Comparison of ENCODE assay signal across 14 mouse cellular contexts in genomic region chr15:91172193-91172592, GRCm38 (mm10). TPM values are rescaled to one million over a fixed set of nuclear protein-coding genes. Genes with fewer than 3 reads are reported as not detected.
A peak's percentile ranks its signal among the peaks of the same experiment; 100 is the strongest.
DNase-seq lines count a peak whose midpoint lies in the region; ATAC-seq lines count a peak whose summit lies in the region.
"Had no signal": no experiment of that assay in that cellular context is flagged by ENCODE, and none has a peak within 500 bp of the region (broad histone marks: within the 10 kb centered on the region; RNA-seq: fewer than 3 reads in every experiment).

No protein-coding gene starts in this region.

- WGBS in embryonic facial prominence, embryonic 13.5 days, result 43% methylated on average over 4 of the region's 4 CpGs
- 77% methylated on average over 4 of the region's 4 CpGs for WGBS in midbrain, embryonic 16.5 days

- intact Hi-C loops in heart, postnatal 14 days (cut with DNase I), result no loop called here

- no peaks in the 10 kb centered on the region for H3K36me3 ChIP-seq in embryonic facial prominence, embryonic 13.5 days
- no peaks in the 10 kb centered on the region for H3K36me3 ChIP-seq in midbrain, embryonic 16.5 days (ENCODE audit: control insufficient read depth, insufficient read depth, low read length)
- H3K36me3 ChIP-seq: hindbrain, embryonic 12.5 days; neural tube, embryonic 15.5 days had no signal

- no peak for ATAC-seq in embryonic facial prominence, embryonic 13.5 days (ENCODE audit: insufficient number of reproducible peaks, insufficient read depth, low FRiP score, low TSS enrichment, low read depth)
- ATAC-seq in midbrain, embryonic 16.5 days, result no peak

- H3K4me3 ChIP-seq in embryonic facial prominence, embryonic 13.5 days, result no peak overlapping the region
- H3K4me3 ChIP-seq in midbrain, embryonic 16.5 days (ENCODE audit: low read depth, low read length), result no peak overlapping the region
- H3K4me3 ChIP-seq: hindbrain, embryonic 12.5 days; neural tube, embryonic 15.5 days had no signal

- H3K9me3 ChIP-seq in embryonic facial prominence, embryonic 13.5 days, result no peaks in the 10 kb centered on the region
- H3K9me3 ChIP-seq in midbrain, embryonic 16.5 days (replicated peaks; ENCODE audit: control insufficient read depth, low read length, poor library complexity, severe bottlenecking), result no peaks in the 10 kb centered on the region
- H3K9me3 ChIP-seq: hindbrain, embryonic 12.5 days; neural tube, embryonic 15.5 days had no signal

- no peaks in the 10 kb centered on the region for H3K27me3 ChIP-seq in embryonic facial prominence, embryonic 13.5 days
- no peaks in the 10 kb centered on the region for H3K27me3 ChIP-seq in midbrain, embryonic 16.5 days (ENCODE audit: control insufficient read depth, insufficient read depth, low read depth, low read length)
- H3K27me3 ChIP-seq: hindbrain, embryonic 12.5 days; neural tube, embryonic 15.5 days had no signal

- no peak overlapping the region for H3K27ac ChIP-seq in embryonic facial prominence, embryonic 13.5 days
- no peak overlapping the region for H3K27ac ChIP-seq in midbrain, embryonic 16.5 days (ENCODE audit: low read length)
- H3K27ac ChIP-seq: hindbrain, embryonic 12.5 days; neural tube, embryonic 15.5 days had no signal

- H3K9ac ChIP-seq in embryonic facial prominence, embryonic 13.5 days, result no peak overlapping the region
- H3K9ac ChIP-seq in midbrain, embryonic 16.5 days (ENCODE audit: low read depth, low read length), result no peak overlapping the region
- H3K9ac ChIP-seq: hindbrain, embryonic 12.5 days; neural tube, embryonic 15.5 days had no signal

- peaks cover 15% of the 10 kb centered on the region for H3K4me1 ChIP-seq in embryonic facial prominence, embryonic 13.5 days
- H3K4me1 ChIP-seq in midbrain, embryonic 16.5 days (ENCODE audit: control insufficient read depth, insufficient read depth, low read length), result no peaks in the 10 kb centered on the region
- H3K4me1 ChIP-seq: neural tube, embryonic 15.5 days had no signal

- H3K4me2 ChIP-seq in embryonic facial prominence, embryonic 13.5 days, result peak overlapping the region; percentile 5; the same call in 1 of the 2 replicates
- no peak overlapping the region for H3K4me2 ChIP-seq in midbrain, embryonic 16.5 days (ENCODE audit: low read length)
- H3K4me2 ChIP-seq: hindbrain, embryonic 12.5 days; neural tube, embryonic 15.5 days had no signal

- peak; percentile 53 for DNase-seq in heart, adult 8-10 months (ENCODE audit: low spot score)
- no peak for DNase-seq in heart, postnatal 14 days
- DNase-seq in adipocyte (ENCODE audit: low spot score), result peak; percentile 95
- peak; percentile 20 to 30 for DNase-seq in lung, postnatal 4 days
- DNase-seq in ovary, postnatal 10 days (ENCODE audit: low spot score), result no peak
- DNase-seq: kidney, adult 9 months; layer of hippocampus, postnatal 36 days had no signal

RNA-seq across cellular contexts. Expression of gene Abcd2, which starts 19.4 kb away (rescaled TPM):
- total RNA-seq in heart, adult 8-10 months (2022), result 1 to 10 TPM; 4.3 to 4.8 (median 4.5) TPM
- total RNA-seq in heart, postnatal 14 days (2021), result 1 to 10 TPM; 5.5 to 6.1 TPM
- polyA plus RNA-seq in embryonic facial prominence, embryonic 13.5 days (2015; fragmentation: Nextera tagmentation; extraction: Ambion mirVana), result 2.4 and 4.4 TPM in 2 replicates
- 6.2 TPM in 2 replicates for polyA plus RNA-seq in midbrain, embryonic 16.5 days (2015; fragmentation: Nextera tagmentation; extraction: Ambion mirVana)

RNA-seq across cellular contexts. Expression of gene CN725425, which starts 27.1 kb away (rescaled TPM):
- total RNA-seq in heart, adult 8-10 months (2022), result 1 to 10 TPM in 2 of 4 experiments, under 1 TPM in 2; 0.82 to 1.1 (median 1.0) TPM
- under 1 TPM; 0.20 to 0.29 TPM for total RNA-seq in heart, postnatal 14 days (2021)
- polyA plus RNA-seq in embryonic facial prominence, embryonic 13.5 days (2015; fragmentation: Nextera tagmentation; extraction: Ambion mirVana), result not detected in 2 replicates
- polyA plus RNA-seq in midbrain, embryonic 16.5 days (2015; fragmentation: Nextera tagmentation; extraction: Ambion mirVana), result not detected in 2 replicates
- total RNA-seq: adrenal gland, adult 18-20 months; megakaryocyte-erythroid progenitor cell, adult 5-6 weeks had no signal
- polyA plus RNA-seq: hindbrain, embryonic 12.5 days; neural tube, embryonic 15.5 days; small intestine, adult 2 months had no signal

Comparison
In these comparisons a context has a peak if more than half of its experiments do, and no peak if none do; other contexts are left out.
1. DNase-seq: peak in heart, adult 8-10 months (single experiment), adipocyte (single experiment) and lung, postnatal 4 days (2 of 2); none in heart, postnatal 14 days (0 of 2) and ovary, postnatal 10 days (single experiment).